Mouse (Mus musculus): ENCODE measurements around the gene Nckap5. TPM values are rescaled to one million over a fixed set of nuclear protein-coding genes. Genes with fewer than 3 reads are reported as not detected.

The Nckap5 gene
- total and polyA plus RNA-seq, 3 experiments: not detected

GRCm38 (mm10) chr1:126190353-126190752 is 640.2 kb downstream of the Nckap5 start:
- dilution Hi-C loops (cut with MboI; ENCODE audit: extremely low pct_ligation_motif_present, extremely low pct_unique_long_range_greater_than_20kb, low sequenced_read_pairs) (no loop called here), in situ Hi-C loops (cut with MboI; ENCODE audit: low pct_ligation_motif_present, low pct_unique_long_range_greater_than_20kb, low sequenced_read_pairs) (no loop called here)
- H3K27ac ChIP-seq (ENCODE audit: insufficient read depth, low read depth): no peak overlapping the region
- peaks cover 53% of the 10 kb centered on the region for H3K9me3 ChIP-seq (replicated peaks; ENCODE audit: low read length)
- TF ChIP-seq NELFE (IDR thresholded peaks at IDR 0.05; ENCODE audit: low read depth, low read length) (no peak), CHD1 (IDR thresholded peaks at IDR 0.05; ENCODE audit: low read depth, low read length) (no peak), ZMIZ1 (IDR thresholded peaks at IDR 0.05; ENCODE audit: low read depth, low read length) (no peak), BHLHE40 (IDR thresholded peaks at IDR 0.05; ENCODE audit: low read depth, low read length) (no peak), POLR2A (IDR thresholded peaks at IDR 0.05; ENCODE audit: low read depth, low read length) (no peak), E2F4 (IDR thresholded peaks at IDR 0.05; ENCODE audit: insufficient replicate concordance, low read depth, low read length) (no peak), TBP (conservative IDR thresholded peaks at IDR 0.05; ENCODE audit: low read depth, low read length) (no peak), GABPA (IDR thresholded peaks at IDR 0.05; ENCODE audit: insufficient replicate concordance, low read depth, low read length) (no peak), MAFK (IDR thresholded peaks at IDR 0.05; ENCODE audit: insufficient replicate concordance, low read length) (no peak), USF1 (IDR thresholded peaks at IDR 0.05; ENCODE audit: low read depth, low read length) (no peak), ZKSCAN1 (IDR thresholded peaks at IDR 0.05; ENCODE audit: borderline replicate concordance, low read depth, low read length) (no peak), MYC (IDR thresholded peaks at IDR 0.05; ENCODE audit: low read depth, low read length) (no peak), ELF1 (IDR thresholded peaks at IDR 0.05; ENCODE audit: low read depth, low read length) (no peak), NRF1 (IDR thresholded peaks at IDR 0.05; ENCODE audit: low read depth, low read length) (no peak)
- H3K27me3 ChIP-seq (replicated peaks): no peaks in the 10 kb centered on the region
- H3K4me2 ChIP-seq (ENCODE audit: insufficient read depth, low read depth, poor library complexity, severe bottlenecking): no peak overlapping the region
- no peaks in the 10 kb centered on the region for H3K4me1 ChIP-seq (ENCODE audit: control insufficient read depth in 1 of 2, insufficient read depth in 2 of 2)
- no peak overlapping the region for H3K9ac ChIP-seq (ENCODE audit: insufficient read depth, low read depth)
- no peaks in the 10 kb centered on the region for H3K79me2 ChIP-seq (replicated peaks; ENCODE audit: control insufficient read depth, extremely low read depth, insufficient read depth, poor library complexity, severe bottlenecking)
- no peak for DNase-seq (ENCODE audit: extremely low read depth)
- no peak overlapping the region for H3K4me3 ChIP-seq (replicated peaks in 1 of 3; ENCODE audit: low read depth in 2 of 3, low read length in 2 of 3, poor library complexity in 1 of 3)
- H3K36me3 ChIP-seq (replicated peaks in 1 of 2; ENCODE audit: control insufficient read depth in 1 of 2, insufficient read depth in 1 of 2, low read length in 1 of 2): no peaks in the 10 kb centered on the region

- H3K9me3 ChIP-seq (replicated peaks; ENCODE audit: low read length): peaks cover 45% of the 10 kb centered on the region
- in situ Hi-C loops (cut with MboI; ENCODE audit: low pct_ligation_motif_present, low pct_unique_long_range_greater_than_20kb, low sequenced_read_pairs): no loop called here
- H3K36me3 ChIP-seq (replicated peaks in 1 of 2; ENCODE audit: control insufficient read depth in 1 of 2, insufficient read depth in 1 of 2, low read length in 1 of 2): no peaks in the 10 kb centered on the region
- DNase-seq (ENCODE audit: extremely low read depth): no peak
- dilution Hi-C loops (cut with MboI; ENCODE audit: extremely low pct_ligation_motif_present, extremely low pct_unique_long_range_greater_than_20kb, low sequenced_read_pairs): no loop called here
- H3K4me2 ChIP-seq (ENCODE audit: insufficient read depth, low read depth, poor library complexity, severe bottlenecking): no peak overlapping the region
- no peak overlapping the region for H3K9ac ChIP-seq (ENCODE audit: insufficient read depth, low read depth)
- no peak overlapping the region for H3K4me3 ChIP-seq (replicated peaks in 1 of 3; ENCODE audit: low read depth in 2 of 3, low read length in 2 of 3, poor library complexity in 1 of 3)
- no peak overlapping the region for H3K27ac ChIP-seq (ENCODE audit: insufficient read depth, low read depth)
- H3K4me1 ChIP-seq (ENCODE audit: control insufficient read depth in 1 of 2, insufficient read depth in 2 of 2): no peaks in the 10 kb centered on the region
- TF ChIP-seq MAZ (IDR thresholded peaks at IDR 0.05; ENCODE audit: low read depth, low read length) (no peak), KAT2A (IDR thresholded peaks at IDR 0.05; ENCODE audit: insufficient replicate concordance, low read length) (no peak), PAX5 (IDR thresholded peaks at IDR 0.05; ENCODE audit: low read length) (no peak), TBP (conservative IDR thresholded peaks at IDR 0.05; ENCODE audit: low read depth, low read length) (no peak), CTCF (conservative IDR thresholded peaks at IDR 0.05 in 1 of 2, IDR thresholded peaks at IDR 0.05 in 1 of 2; ENCODE audit: low read depth in 2 of 2, low read length in 2 of 2) (no peak), GABPA (IDR thresholded peaks at IDR 0.05; ENCODE audit: insufficient replicate concordance, low read depth, low read length) (no peak), ZNF384 (IDR thresholded peaks at IDR 0.05; ENCODE audit: low read depth, low read length) (no peak), NRF1 (IDR thresholded peaks at IDR 0.05; ENCODE audit: low read depth, low read length) (no peak), ETS1 (conservative IDR thresholded peaks at IDR 0.05; ENCODE audit: low read depth, low read length) (no peak), JUND (conservative IDR thresholded peaks at IDR 0.05; ENCODE audit: low read depth, low read length) (no peak), MAX (IDR thresholded peaks at IDR 0.05; ENCODE audit: low read length) (no peak), MAFK (IDR thresholded peaks at IDR 0.05; ENCODE audit: insufficient replicate concordance, low read length) (no peak), CHD1 (IDR thresholded peaks at IDR 0.05; ENCODE audit: low read depth, low read length) (no peak)
- H3K79me2 ChIP-seq (replicated peaks; ENCODE audit: control insufficient read depth, extremely low read depth, insufficient read depth, poor library complexity, severe bottlenecking): no peaks in the 10 kb centered on the region
- H3K27me3 ChIP-seq (replicated peaks): no peaks in the 10 kb centered on the region
These were observed 646.8 kb downstream of the Nckap5 start for GRCm38 (mm10) chr1:126183751-126184150.
